Mouse (Mus musculus): ENCODE results near the gene Idi2.

GRCm38 (mm10) chr13:8933499-8933898 lies 19.2 kb upstream of the Idi2 start:
- TF ChIP-seq TAL1 (IDR thresholded peaks at IDR 0.05; ENCODE audit: low read length), result no peak
- TF ChIP-seq GATA1 (IDR thresholded peaks at IDR 0.05; ENCODE audit: low read length), result no peak

Data from erythroblast, embryonic 14.5 days (primary cell).